Mouse (Mus musculus): Measurements from ENCODE around the gene Gfra1. TPM values are rescaled to one million over a fixed set of nuclear protein-coding genes. Genes with fewer than 3 reads are reported as not detected.
A peak's percentile ranks its signal among the peaks of the same experiment; 100 is the strongest.

Gfra1 gene
- polyA plus RNA-seq, 1 experiment from 2014 or later, result 6.3 TPM

DNA sequence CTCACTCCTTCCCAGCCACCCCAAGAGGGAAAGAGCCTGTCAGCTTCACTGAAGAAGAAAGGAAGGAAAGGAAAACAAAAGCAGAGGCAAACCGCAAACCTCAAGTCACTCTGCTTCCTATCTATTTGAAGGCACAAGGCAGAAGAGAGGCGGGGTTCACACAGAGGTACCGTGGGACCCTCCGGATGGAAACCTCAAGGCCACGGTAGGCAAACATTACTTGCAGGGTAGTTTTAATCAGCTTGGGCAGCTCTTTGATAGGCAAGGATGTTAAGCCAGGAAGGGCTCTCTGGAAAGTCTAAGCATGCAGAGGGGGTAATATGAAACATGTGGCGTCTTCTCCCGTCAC, 158.9 kb downstream of the Gfra1 start:
- Histone ChIP-seq H3K4me3 (no peak overlapping the region), H3K27me3 (ENCODE audit: poor library complexity, severe bottlenecking) (0 out of 2 replicates have a peak, but pooled peaks cover 10% of the 10 kb centered on the region), H3K4me1 (peaks cover 7% of the 10 kb centered on the region; the same call in 1 of the 2 replicates), H3K36me3 (replicated peaks) (no peaks in the 10 kb centered on the region), H3K9me3 (no peaks in the 10 kb centered on the region; the same call in 1 of the 2 replicates), H3K27ac (no peak overlapping the region; the same call in 1 of the 2 replicates)
- 64% methylated on average over 7 of the region's 7 CpGs for WGBS
- no peak for DNase-seq (ENCODE audit: extremely low spot score, low spot score)

- Histone ChIP-seq H3K4me1 (peaks cover 7% of the 10 kb centered on the region; the same call in 1 of the 2 replicates), H3K27ac (peak overlapping the region; percentile 21; the same call in 1 of the 2 replicates)
These were observed 159.5 kb downstream of the Gfra1 start for GRCm38 (mm10) chr19:58295986-58296841.

DNA sequence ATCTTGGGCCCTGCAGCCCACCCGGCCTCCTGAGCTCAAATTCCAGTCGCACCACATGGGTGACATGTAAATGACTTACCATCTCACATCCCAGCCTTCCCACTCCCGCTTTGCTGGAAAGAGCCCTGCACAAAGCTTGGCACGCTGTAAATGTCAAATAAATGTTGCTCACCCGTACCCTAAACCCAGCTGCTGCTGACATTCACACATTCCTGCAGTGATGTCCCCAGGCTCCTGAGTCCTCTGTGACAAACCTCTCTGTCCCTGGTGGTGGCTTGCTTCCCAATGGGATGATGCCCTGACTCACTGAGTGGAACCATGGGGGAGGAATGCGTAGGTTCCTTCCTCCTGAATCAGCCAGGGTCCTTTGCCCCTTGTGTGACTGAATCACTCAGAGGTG, 167.6 kb downstream of the Gfra1 start:
- Histone ChIP-seq H3K4me1 (no peaks in the 10 kb centered on the region), H3K4me3 (no peak overlapping the region), H3K27ac (no peak overlapping the region), H3K36me3 (replicated peaks) (no peaks in the 10 kb centered on the region), H3K9me3 (peaks cover 5% of the 10 kb centered on the region; the same call in 1 of the 2 replicates), H3K27me3 (ENCODE audit: poor library complexity, severe bottlenecking) (no peaks in the 10 kb centered on the region)
- no peak for DNase-seq (ENCODE audit: extremely low spot score, low spot score)
- WGBS, result 87% methylated on average over 6 of the region's 6 CpGs

More at GRCm38 (mm10) chr19:58295986-58296841, 159.5 kb downstream of the Gfra1 start:
- no peaks in the 10 kb centered on the region for H3K36me3 ChIP-seq (replicated peaks)
- DNase-seq (ENCODE audit: extremely low spot score, low spot score), result no peak
- H3K27me3 ChIP-seq (ENCODE audit: poor library complexity, severe bottlenecking), result 0 out of 2 replicates have a peak, but pooled peaks cover 10% of the 10 kb centered on the region
- H3K9me3 ChIP-seq, result no peaks in the 10 kb centered on the region
- no peak overlapping the region for H3K4me3 ChIP-seq
- WGBS, result 93% methylated on average over 14 of the region's 14 CpGs

DNA sequence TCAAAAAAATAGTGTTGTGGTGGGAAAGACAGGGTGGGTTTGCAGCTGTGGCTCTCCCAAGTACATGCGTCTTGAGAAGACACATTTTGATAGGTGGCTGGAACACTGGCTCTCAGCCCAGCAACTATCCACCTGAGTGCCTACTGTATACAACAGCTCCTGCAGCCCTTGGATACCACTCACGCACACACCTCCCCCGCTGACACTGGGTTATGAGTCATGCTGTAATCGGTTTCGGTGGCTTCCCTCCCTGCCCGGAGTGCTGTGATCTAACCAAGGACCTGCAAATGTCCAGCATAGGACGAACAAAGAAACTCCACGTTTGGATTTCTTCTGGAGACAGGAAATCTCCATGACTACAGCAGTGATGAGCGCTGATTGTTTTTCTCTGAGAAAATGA, 180.4 kb downstream of the Gfra1 start:
- H3K4me3 ChIP-seq, result no peak overlapping the region
- DNase-seq (ENCODE audit: extremely low spot score, low spot score), result no peak
- H3K9me3 ChIP-seq, result no peaks in the 10 kb centered on the region
- H3K4me1 ChIP-seq, result 0 out of 2 replicates have a peak, but pooled peaks cover 7% of the 10 kb centered on the region
- H3K27ac ChIP-seq, result no peak overlapping the region
- no peaks in the 10 kb centered on the region for H3K27me3 ChIP-seq (ENCODE audit: poor library complexity, severe bottlenecking)
- no peaks in the 10 kb centered on the region for H3K36me3 ChIP-seq (replicated peaks)
- 86% methylated on average over 9 of the region's 9 CpGs for WGBS

DNA sequence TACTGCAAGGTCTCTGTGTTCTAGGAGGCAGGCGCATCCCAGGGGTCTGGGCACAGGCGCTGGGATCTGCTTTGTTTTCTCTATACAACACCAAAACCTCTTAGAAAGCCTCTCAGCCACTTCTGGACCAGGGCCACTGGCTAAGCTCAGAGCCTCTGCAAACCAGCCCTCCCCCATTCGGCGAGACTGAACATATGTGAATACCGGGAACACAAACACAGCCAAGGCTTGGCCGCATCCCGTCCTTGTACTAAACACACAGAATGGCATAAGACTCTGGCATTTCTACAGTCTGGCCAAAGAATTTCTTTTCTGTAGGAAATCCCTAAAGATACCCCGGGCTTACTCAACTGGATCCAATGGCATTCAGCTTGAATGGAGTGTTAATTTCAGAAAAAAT, 183.9 kb downstream of the Gfra1 start:
- Histone ChIP-seq H3K9me3 (no peaks in the 10 kb centered on the region), H3K27me3 (ENCODE audit: poor library complexity, severe bottlenecking) (no peaks in the 10 kb centered on the region), H3K36me3 (replicated peaks) (no peaks in the 10 kb centered on the region), H3K27ac (no peak overlapping the region), H3K4me1 (0 out of 2 replicates have a peak, but pooled peaks cover 7% of the 10 kb centered on the region), H3K4me3 (no peak overlapping the region)
- 92% methylated on average over 8 of the region's 8 CpGs for WGBS
- DNase-seq (ENCODE audit: extremely low spot score, low spot score), result no peak

GRCm38 (mm10) chr19:58270778-58271177, 184.9 kb downstream of the Gfra1 start:
- Histone ChIP-seq H3K4me1 (0 out of 2 replicates have a peak, but pooled peaks cover 7% of the 10 kb centered on the region), H3K36me3 (replicated peaks) (no peaks in the 10 kb centered on the region), H3K4me3 (no peak overlapping the region), H3K9me3 (no peaks in the 10 kb centered on the region), H3K27ac (no peak overlapping the region), H3K27me3 (ENCODE audit: poor library complexity, severe bottlenecking) (no peaks in the 10 kb centered on the region)
- DNase-seq (ENCODE audit: extremely low spot score, low spot score), result no peak
- 91% methylated on average over 5 of the region's 5 CpGs for WGBS

GRCm38 (mm10) chr19:58268476-58268875, 187.2 kb downstream of the Gfra1 start:
- no peaks in the 10 kb centered on the region for H3K36me3 ChIP-seq (replicated peaks)
- no peak overlapping the region for H3K4me3 ChIP-seq
- 78% methylated on average over 4 of the region's 4 CpGs for WGBS
- H3K27me3 ChIP-seq (ENCODE audit: poor library complexity, severe bottlenecking), result no peaks in the 10 kb centered on the region; the same call in 1 of the 2 replicates
- H3K9me3 ChIP-seq, result no peaks in the 10 kb centered on the region
- no peaks in the 10 kb centered on the region for H3K4me1 ChIP-seq
- no peak for DNase-seq (ENCODE audit: extremely low spot score, low spot score)
- no peak overlapping the region for H3K27ac ChIP-seq

- H3K27ac ChIP-seq, result no peak overlapping the region
- no peaks in the 10 kb centered on the region for H3K9me3 ChIP-seq
- H3K4me3 ChIP-seq, result no peak overlapping the region
- WGBS, result 66% methylated on average over 7 of the region's 7 CpGs
- DNase-seq (ENCODE audit: extremely low spot score, low spot score), result no peak
- no peaks in the 10 kb centered on the region for H3K36me3 ChIP-seq (replicated peaks)
- no peaks in the 10 kb centered on the region for H3K4me1 ChIP-seq
- H3K27me3 ChIP-seq (ENCODE audit: poor library complexity, severe bottlenecking), result peaks cover 7% of the 10 kb centered on the region
These were observed 189.1 kb downstream of the Gfra1 start for GRCm38 (mm10) chr19:58266600-58266999.

DNA sequence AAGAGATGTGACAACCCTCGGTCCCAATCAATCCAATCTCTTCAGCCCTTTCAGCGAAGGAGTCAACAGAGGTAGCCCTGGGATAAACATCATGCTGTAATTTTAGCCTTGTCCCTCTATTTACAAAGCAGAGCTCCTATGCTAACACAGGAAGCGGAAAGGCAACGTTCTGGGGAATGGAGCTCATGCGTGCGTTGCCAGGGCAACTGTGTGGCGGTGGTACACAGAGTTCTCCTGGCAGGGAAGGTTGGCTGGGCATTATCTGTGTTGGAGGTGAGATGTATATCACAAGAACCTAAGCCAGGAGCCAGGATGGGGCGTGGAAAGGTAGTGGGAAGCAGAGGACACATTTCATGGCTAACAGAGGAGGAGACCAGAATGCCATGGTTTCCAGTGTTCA, 194.8 kb downstream of the Gfra1 start:
- 89% methylated on average over 8 of the region's 8 CpGs for WGBS
- no peak overlapping the region for H3K27ac ChIP-seq
- DNase-seq (ENCODE audit: extremely low spot score, low spot score), result no peak

DNA sequence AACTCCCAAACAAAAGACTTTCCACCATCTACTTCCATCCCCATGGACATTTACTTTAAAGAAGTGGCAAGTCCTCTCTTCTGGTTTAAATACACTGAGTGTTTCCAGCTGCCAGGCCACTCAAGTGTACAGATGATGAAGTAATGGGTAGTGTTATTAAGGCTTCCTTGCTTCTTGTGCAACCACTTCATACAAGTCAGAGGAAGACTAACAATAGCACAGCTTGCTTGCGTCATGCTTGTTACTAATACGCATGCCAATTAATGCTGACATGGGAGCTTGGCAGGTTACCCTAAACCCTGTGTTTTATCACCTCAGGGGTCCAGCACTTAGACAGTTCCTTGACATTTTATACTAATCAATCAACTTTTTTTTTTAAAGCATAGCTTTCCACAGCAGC, 196.5 kb downstream of the Gfra1 start:
- WGBS, result 67% methylated on average over 2 of the region's 2 CpGs

More for the DNA sequence above, 194.8 kb downstream of the Gfra1 start:
- Histone ChIP-seq H3K4me3 (no peak overlapping the region), H3K4me1 (peaks cover 27% of the 10 kb centered on the region), H3K27me3 (ENCODE audit: poor library complexity, severe bottlenecking) (peaks cover 22% of the 10 kb centered on the region), H3K9me3 (no peaks in the 10 kb centered on the region), H3K36me3 (replicated peaks) (no peaks in the 10 kb centered on the region)

DNA sequence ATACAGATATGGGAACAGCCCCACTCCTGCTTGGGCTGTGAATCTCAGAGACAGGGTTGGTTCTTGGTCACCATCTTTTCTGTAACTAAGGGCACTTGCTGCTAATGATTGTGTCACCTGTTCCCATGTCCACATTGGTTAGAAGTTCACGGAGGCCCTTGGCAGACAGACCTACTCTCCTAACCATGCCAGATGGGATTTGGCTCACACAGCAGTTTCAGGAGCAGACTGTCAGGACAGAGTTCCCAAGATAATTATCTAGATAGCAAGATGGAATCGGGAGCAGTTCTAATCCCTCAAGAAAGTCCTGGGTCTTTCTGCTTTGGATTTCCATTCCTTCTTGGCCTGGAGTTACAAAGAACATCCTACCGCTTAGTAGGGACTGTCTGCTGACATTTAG, 199.2 kb downstream of the Gfra1 start:
- no peak for DNase-seq (ENCODE audit: extremely low spot score, low spot score)
- Histone ChIP-seq H3K4me1 (peaks cover 40% of the 10 kb centered on the region), H3K27me3 (ENCODE audit: poor library complexity, severe bottlenecking) (peaks cover 44% of the 10 kb centered on the region), H3K27ac (no peak overlapping the region), H3K36me3 (replicated peaks) (no peaks in the 10 kb centered on the region), H3K9me3 (no peaks in the 10 kb centered on the region), H3K4me3 (no peak overlapping the region)
- 92% methylated on average over 3 of the region's 3 CpGs for WGBS

More for the DNA sequence above, 196.5 kb downstream of the Gfra1 start:
- no peaks in the 10 kb centered on the region for H3K36me3 ChIP-seq (replicated peaks)
- H3K27me3 ChIP-seq (ENCODE audit: poor library complexity, severe bottlenecking), result peaks cover 29% of the 10 kb centered on the region
- H3K4me1 ChIP-seq, result peaks cover 30% of the 10 kb centered on the region
- H3K27ac ChIP-seq, result no peak overlapping the region
- H3K9me3 ChIP-seq, result no peaks in the 10 kb centered on the region
- DNase-seq (ENCODE audit: extremely low spot score, low spot score), result no peak
- H3K4me3 ChIP-seq, result no peak overlapping the region

GRCm38 (mm10) chr19:58255394-58255793, 200.3 kb downstream of the Gfra1 start:
- Histone ChIP-seq H3K9me3 (no peaks in the 10 kb centered on the region), H3K27me3 (ENCODE audit: poor library complexity, severe bottlenecking) (peaks cover 34% of the 10 kb centered on the region), H3K36me3 (replicated peaks) (no peaks in the 10 kb centered on the region), H3K4me1 (peaks cover 45% of the 10 kb centered on the region), H3K4me3 (no peak overlapping the region), H3K27ac (no peak overlapping the region)
- WGBS, result 93% methylated on average over 7 of the region's 7 CpGs
- DNase-seq (ENCODE audit: extremely low spot score, low spot score), result no peak

DNA sequence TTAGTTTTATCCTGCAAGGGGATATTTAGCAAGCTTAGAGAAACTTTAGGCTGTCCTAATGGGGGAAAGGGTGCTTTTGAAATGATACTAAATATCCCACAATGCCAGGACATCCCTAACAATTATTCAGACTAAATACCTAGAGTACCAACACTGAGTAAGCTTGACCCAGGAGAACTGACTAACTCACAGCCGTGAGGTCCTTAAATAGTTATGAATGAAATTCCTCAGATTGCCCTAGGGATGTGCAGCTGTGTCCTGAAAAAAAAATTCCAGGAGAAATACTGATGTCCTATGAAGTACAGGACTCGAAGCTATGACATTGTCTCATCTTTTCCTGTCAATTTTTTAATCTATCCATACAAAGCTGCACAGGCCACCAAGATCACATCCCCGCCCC, 201.5 kb downstream of the Gfra1 start:
- peaks cover 31% of the 10 kb centered on the region for H3K27me3 ChIP-seq (ENCODE audit: poor library complexity, severe bottlenecking)
- no peaks in the 10 kb centered on the region for H3K36me3 ChIP-seq (replicated peaks)
- no peak for DNase-seq (ENCODE audit: extremely low spot score, low spot score)
- H3K4me1 ChIP-seq, result peaks cover 45% of the 10 kb centered on the region
- H3K27ac ChIP-seq, result no peak overlapping the region
- H3K4me3 ChIP-seq, result no peak overlapping the region
- WGBS, result 80% methylated on average over 3 of the region's 3 CpGs
- no peaks in the 10 kb centered on the region for H3K9me3 ChIP-seq
